Mouse (Mus musculus): ENCODE data around the gene Pik3c2g. TPM values are rescaled to one million over a fixed set of nuclear protein-coding genes. Genes with fewer than 3 reads are reported as not detected.

The Pik3c2g gene
- 0.74 and 1.1 TPM in 2 replicates for polyA plus RNA-seq (2016; fragmentation: Nextera tagmentation; extraction: Ambion mirVana)

DNA sequence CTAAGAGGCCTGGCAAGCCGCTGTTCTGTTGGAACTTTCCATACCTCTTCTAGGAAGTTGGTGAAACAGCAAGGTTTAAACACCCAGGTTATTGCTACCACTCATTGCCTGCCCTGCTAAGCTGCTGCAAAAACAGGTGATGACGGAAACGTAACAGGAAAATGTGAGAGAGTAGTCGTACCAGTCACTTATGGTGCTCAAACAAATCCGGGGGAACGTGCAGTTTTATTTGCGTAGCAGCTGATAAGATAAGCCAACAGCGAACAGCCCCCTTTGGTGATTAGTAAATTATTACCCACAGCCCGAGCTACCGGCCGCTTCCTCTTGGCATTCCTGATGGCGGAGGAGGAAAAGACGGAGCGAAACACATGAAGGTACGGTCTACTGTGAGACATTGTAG lies at the start of gene Pik3c2g:
TSS of gene Pik3c2g (plus strand) at position 330 of the 400 bp plus-strand sequence.
- Histone ChIP-seq H3K4me1 (replicated peaks) (no peaks in the 10 kb centered on the region), H3K9ac (replicated peaks) (0 out of 2 replicates have a peak within 1 kb of the TSS, but pooled peaks have one; percentile 8), H3K4me2 (no peak within 1 kb of the TSS), H3K9me3 (0 out of 2 replicates have a peak, but pooled peaks cover 7% of the 10 kb centered on the region), H3K27me3 (peaks cover 13% of the 10 kb centered on the region), H3K27ac (no peak within 1 kb of the TSS), H3K36me3 (no peaks in the 10 kb centered on the region), H3K4me3 (replicated peaks) (no peak within 1 kb of the TSS)
- WGBS: 40% methylated on average over 15 of the region's 15 CpGs
- no peak for ATAC-seq (ENCODE audit: insufficient number of reproducible peaks, insufficient read depth, low FRiP score, low TSS enrichment, low read depth)

DNA sequence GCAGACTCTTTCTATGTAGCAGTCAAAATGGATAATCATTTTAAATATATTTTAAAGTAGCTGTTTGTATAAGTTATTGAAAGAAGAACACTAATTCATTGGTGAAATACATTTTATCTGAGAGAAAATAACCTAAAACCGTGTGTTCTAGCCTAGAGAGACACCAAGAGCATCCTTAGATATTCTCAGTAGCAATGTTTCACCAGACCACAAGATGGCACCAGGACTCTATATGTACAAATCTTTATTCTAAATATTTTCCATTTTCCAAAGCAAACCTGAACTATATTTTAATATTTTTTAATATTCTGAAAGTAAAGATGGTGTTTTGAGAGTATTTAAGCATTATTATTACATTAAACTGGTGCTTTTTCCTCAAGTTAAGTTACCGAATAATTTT lies 48.6 kb upstream of the Pik3c2g start:
- Histone ChIP-seq H3K9me3 (no peaks in the 10 kb centered on the region), H3K4me3 (replicated peaks) (no peak overlapping the region), H3K27me3 (no peaks in the 10 kb centered on the region), H3K36me3 (no peaks in the 10 kb centered on the region), H3K9ac (replicated peaks) (no peak overlapping the region), H3K4me1 (replicated peaks) (no peaks in the 10 kb centered on the region), H3K4me2 (no peak overlapping the region), H3K27ac (no peak overlapping the region)
- WGBS: 56% methylated on average over 2 of the region's 2 CpGs
- ATAC-seq (ENCODE audit: insufficient number of reproducible peaks, insufficient read depth, low FRiP score, low TSS enrichment, low read depth): no peak

DNA sequence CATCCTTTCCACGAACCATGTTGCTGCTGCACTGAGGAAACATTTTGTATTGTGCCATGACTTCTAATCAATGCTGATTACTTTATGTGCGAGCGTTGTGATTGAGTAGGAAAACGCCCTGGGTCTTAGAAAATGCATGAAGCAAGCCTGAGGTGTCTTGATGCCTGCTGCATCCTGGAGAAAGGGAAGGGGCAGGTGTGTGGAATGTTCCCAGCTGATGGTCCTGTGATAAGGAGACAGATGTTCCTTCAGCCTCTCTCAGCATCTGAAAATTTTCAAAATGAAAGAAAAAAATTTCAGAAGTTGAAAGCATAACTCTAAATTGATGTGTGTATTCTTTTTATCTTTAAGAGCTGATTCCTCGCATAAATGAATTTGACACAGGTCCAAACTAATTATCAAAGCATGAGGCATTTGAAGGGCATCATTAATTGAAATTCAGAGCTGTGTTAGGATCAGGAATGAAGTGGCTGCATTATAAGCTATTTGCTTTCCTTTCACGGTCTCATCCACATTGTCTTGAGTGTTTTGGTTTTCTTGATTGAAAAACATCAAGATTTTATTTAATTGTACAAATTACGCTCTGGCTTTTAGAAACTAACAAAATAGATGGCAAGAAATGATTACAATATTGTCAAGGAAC lies 31.4 kb upstream of the Pik3c2g start:
- no peaks in the 10 kb centered on the region for H3K9me3 ChIP-seq
- no peak overlapping the region for H3K4me3 ChIP-seq (replicated peaks)
- H3K27me3 ChIP-seq: no peaks in the 10 kb centered on the region
- 85% methylated on average over 7 of the region's 7 CpGs for WGBS
- H3K4me1 ChIP-seq (replicated peaks): no peaks in the 10 kb centered on the region
- no peak overlapping the region for H3K27ac ChIP-seq
- no peak overlapping the region for H3K4me2 ChIP-seq
- H3K36me3 ChIP-seq: no peaks in the 10 kb centered on the region
- no peak for ATAC-seq (ENCODE audit: insufficient number of reproducible peaks, insufficient read depth, low FRiP score, low TSS enrichment, low read depth)
- H3K9ac ChIP-seq (replicated peaks): no peak overlapping the region

DNA sequence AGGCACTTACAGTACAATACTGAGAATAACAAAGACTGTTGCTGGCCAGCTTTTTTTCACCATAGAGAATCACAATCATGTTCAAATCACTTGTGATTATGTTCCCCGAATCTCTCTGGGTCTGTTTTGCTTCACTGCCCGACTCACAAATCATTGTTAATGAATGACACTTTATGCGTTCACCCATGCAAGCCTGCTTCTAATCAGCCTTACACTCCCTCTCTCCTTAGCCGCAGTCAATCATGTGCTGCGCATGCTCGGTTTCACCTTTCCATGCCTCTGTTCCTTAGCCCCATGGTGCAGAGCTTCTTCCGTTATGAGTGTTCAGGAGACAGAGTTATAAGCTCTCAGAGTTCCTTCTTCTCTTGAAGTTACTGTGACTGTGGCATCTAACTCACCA lies 17.8 kb upstream of the Pik3c2g start:
- H3K9me3 ChIP-seq: no peaks in the 10 kb centered on the region
- H3K9ac ChIP-seq (replicated peaks): no peak overlapping the region
- no peaks in the 10 kb centered on the region for H3K36me3 ChIP-seq
- no peak overlapping the region for H3K27ac ChIP-seq
- WGBS: 14% methylated on average over 7 of the region's 7 CpGs
- H3K4me3 ChIP-seq (replicated peaks): no peak overlapping the region
- no peak overlapping the region for H3K4me2 ChIP-seq
- no peaks in the 10 kb centered on the region for H3K27me3 ChIP-seq
- ATAC-seq (ENCODE audit: insufficient number of reproducible peaks, insufficient read depth, low FRiP score, low TSS enrichment, low read depth): no peak
- H3K4me1 ChIP-seq (replicated peaks): peaks cover 4% of the 10 kb centered on the region; the same call in 1 of the 2 replicates

DNA sequence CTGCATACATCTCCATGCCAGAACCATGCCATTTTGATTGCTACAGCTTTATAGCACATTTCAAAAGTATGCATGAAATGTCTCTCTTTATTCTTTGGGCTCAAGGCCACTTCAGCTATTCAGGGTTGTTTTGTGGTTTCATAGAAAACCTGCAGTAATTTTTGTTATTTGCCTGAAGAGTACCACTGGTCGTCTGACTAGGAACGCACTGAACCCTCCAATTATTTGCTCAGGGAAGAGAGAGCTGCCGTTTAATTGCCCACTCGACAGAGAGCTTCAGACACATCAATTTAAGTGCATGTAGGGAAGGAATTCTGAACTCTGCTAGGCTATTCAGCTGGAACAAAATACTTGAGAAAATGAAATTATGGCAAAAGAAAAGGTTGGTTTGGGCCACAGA lies 11.2 kb upstream of the Pik3c2g start:
- Histone ChIP-seq H3K36me3 (no peaks in the 10 kb centered on the region), H3K9me3 (no peaks in the 10 kb centered on the region), H3K4me3 (replicated peaks) (no peak overlapping the region), H3K4me2 (no peak overlapping the region), H3K27ac (no peak overlapping the region), H3K9ac (replicated peaks) (no peak overlapping the region), H3K27me3 (no peaks in the 10 kb centered on the region), H3K4me1 (replicated peaks) (no peaks in the 10 kb centered on the region)
- no peak for ATAC-seq (ENCODE audit: insufficient number of reproducible peaks, insufficient read depth, low FRiP score, low TSS enrichment, low read depth)
- WGBS: 44% methylated on average over 4 of the region's 4 CpGs

DNA sequence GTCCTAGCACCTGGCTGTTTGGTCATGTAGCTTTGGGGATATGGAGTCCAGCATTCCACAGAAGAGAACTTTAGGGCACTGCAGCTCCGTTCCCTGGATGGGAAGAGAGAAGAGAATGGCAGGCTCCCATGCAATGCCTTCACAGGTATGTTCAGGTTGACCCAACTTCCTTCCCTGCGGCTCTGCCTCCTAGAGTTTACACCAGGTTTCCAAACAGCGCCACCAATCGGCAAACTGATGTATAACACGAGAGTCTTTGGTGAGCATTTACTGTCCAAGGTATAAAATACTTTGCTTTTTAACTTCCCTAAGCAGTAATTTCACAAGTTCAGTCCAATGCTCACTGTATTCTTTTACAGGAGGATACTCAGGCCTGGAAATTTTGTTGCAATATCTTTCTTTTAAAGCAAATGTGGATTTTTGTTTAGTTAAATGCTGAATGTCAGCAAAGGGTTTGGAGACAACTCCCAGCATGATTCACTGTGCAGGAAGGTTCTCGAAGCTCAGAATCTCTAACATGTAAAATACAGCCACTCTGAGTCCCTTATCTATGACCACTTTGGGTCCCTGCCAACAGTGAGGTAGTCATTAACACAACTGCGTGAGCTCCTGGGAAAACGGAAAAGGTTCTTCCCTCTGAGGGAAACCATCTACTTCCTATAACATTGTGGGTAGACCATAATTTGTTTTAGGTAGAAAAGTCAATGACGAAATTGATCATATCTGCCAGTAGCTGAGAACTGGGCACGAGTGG lies 10.6 kb upstream of the Pik3c2g start:
- Histone ChIP-seq H3K4me1 (replicated peaks) (no peaks in the 10 kb centered on the region), H3K4me2 (no peak overlapping the region), H3K27ac (no peak overlapping the region), H3K9me3 (no peaks in the 10 kb centered on the region), H3K36me3 (no peaks in the 10 kb centered on the region), H3K27me3 (no peaks in the 10 kb centered on the region), H3K9ac (replicated peaks) (no peak overlapping the region), H3K4me3 (replicated peaks) (no peak overlapping the region)
- 69% methylated on average over 10 of the region's 10 CpGs for WGBS
- no peak for ATAC-seq (ENCODE audit: insufficient number of reproducible peaks, insufficient read depth, low FRiP score, low TSS enrichment, low read depth)

DNA sequence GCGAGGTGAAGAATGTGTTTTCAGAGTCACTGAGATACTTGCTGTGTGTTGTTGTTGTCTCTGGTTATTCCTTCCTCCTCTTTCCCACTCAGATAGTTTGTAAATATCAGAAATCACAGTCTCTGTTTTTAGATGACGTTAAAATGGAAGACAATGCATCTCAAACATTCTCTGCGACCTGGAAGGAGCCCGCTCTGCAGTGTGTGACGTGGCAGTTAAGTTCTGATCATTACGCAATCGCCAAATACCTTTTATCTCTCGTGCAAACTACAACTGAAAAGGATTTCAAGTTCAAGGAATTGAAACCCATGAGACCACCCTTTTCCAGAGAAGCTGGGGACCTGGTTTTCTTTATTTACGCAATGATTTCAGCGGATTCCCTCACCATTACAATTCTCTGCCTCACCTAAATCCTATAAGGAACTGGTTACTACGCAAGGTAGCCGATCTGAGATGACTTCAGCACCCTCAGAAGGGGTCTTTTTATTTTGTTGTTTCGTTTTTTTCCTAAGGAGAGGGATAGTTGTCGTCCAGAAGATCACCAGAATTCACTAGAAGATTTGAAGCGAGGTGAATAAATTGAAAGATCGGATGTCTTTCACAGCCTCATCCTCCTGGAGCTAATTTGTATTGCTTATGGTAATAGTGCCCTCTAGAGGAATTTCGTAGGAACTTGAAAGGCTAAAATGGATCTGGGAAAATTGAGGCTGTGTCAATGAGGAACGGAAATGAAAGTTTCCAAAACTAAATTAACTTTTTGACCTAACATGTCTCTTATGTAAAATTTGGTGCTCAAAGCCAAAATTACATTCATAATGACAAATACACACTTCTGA lies 9.8 kb upstream of the Pik3c2g start:
- no peaks in the 10 kb centered on the region for H3K36me3 ChIP-seq
- H3K9me3 ChIP-seq: no peaks in the 10 kb centered on the region
- WGBS: 58% methylated on average over 18 of the region's 18 CpGs
- H3K4me1 ChIP-seq (replicated peaks): no peaks in the 10 kb centered on the region
- H3K4me3 ChIP-seq (replicated peaks): no peak overlapping the region
- no peaks in the 10 kb centered on the region for H3K27me3 ChIP-seq
- H3K4me2 ChIP-seq: no peak overlapping the region
- H3K9ac ChIP-seq (replicated peaks): no peak overlapping the region
- H3K27ac ChIP-seq: no peak overlapping the region
- no peak for ATAC-seq (ENCODE audit: insufficient number of reproducible peaks, insufficient read depth, low FRiP score, low TSS enrichment, low read depth)

DNA sequence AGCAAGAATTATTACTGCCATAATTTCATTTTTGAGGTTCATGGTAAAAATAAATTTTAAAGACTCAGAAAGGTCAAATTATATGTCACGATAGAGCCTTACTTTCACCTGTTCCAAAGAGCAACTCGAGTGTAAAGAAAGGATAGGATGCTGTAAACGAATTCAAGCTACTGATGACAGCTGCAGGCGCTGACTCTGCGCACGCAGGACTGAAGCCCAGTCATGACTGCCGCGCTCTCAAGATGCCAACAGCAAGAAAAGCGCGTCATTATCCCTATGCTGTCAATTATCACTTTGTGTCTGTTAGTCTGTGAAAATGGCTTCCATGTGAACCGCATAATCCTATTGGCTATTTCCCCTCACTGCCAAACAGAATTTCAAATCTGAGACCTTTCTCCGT lies 457 bp downstream of the Pik3c2g start:
- Histone ChIP-seq H3K4me2 (no peak overlapping the region), H3K9me3 (0 out of 2 replicates have a peak, but pooled peaks cover 7% of the 10 kb centered on the region), H3K4me3 (replicated peaks) (no peak overlapping the region), H3K36me3 (no peaks in the 10 kb centered on the region), H3K27ac (no peak overlapping the region), H3K27me3 (peaks cover 13% of the 10 kb centered on the region), H3K9ac (replicated peaks) (no peak overlapping the region), H3K4me1 (replicated peaks) (no peaks in the 10 kb centered on the region)
- WGBS: 82% methylated on average over 12 of the region's 12 CpGs
- no peak for ATAC-seq (ENCODE audit: insufficient number of reproducible peaks, insufficient read depth, low FRiP score, low TSS enrichment, low read depth)

DNA sequence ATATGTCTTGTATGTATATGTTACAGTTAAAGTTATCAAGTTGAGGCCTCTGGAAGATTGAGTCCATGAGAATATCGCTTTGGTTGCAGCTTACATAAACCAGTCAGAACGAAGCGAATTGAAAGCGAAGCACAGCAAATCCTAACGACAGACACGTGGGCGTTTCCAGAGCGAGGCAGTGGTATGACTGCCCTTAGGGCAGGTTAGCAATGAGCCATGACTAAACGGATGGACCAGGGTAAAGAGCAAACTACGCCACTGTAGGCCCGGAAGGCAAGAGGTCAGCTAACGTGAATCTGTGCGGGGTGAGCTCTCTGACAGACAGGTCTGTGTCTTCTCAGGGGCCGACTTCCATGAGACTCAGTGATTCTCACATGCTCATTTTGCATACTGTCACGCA lies 1.4 kb downstream of the Pik3c2g start:
- H3K27ac ChIP-seq: no peak overlapping the region
- H3K4me3 ChIP-seq (replicated peaks): no peak overlapping the region
- H3K9ac ChIP-seq (replicated peaks): no peak overlapping the region
- no peak overlapping the region for H3K4me2 ChIP-seq
- no peaks in the 10 kb centered on the region for H3K4me1 ChIP-seq (replicated peaks)
- H3K36me3 ChIP-seq: no peaks in the 10 kb centered on the region
- 0 out of 2 replicates have a peak, but pooled peaks cover 7% of the 10 kb centered on the region for H3K9me3 ChIP-seq
- H3K27me3 ChIP-seq: peaks cover 13% of the 10 kb centered on the region
- WGBS: 45% methylated on average over 15 of the region's 15 CpGs
- ATAC-seq (ENCODE audit: insufficient number of reproducible peaks, insufficient read depth, low FRiP score, low TSS enrichment, low read depth): no peak

DNA sequence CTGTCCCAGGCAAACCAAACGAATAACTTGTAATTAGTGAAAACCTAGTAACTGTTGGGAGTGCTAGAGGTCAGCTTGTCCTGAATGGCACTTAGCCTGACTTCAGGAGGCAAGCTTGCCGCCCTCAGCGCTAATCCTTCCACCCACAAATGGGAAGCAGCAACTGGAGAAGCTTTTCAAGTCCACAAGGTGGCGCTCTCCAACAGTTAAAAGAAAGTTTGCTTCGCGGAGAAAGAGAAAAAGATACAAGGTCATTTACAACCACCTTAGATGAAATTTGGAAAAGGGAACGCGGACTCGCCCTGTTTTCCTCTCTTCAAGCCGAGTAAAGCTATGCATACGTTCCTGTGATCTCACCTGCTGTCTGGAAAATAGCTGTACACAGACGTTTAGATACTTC lies 2.3 kb downstream of the Pik3c2g start:
- no peak overlapping the region for H3K27ac ChIP-seq
- H3K4me3 ChIP-seq (replicated peaks): no peak overlapping the region
- H3K9me3 ChIP-seq: no peaks in the 10 kb centered on the region
- peak overlapping the region; percentile 22 for H3K4me2 ChIP-seq
- no peak overlapping the region for H3K9ac ChIP-seq (replicated peaks)
- no peak for ATAC-seq (ENCODE audit: insufficient number of reproducible peaks, insufficient read depth, low FRiP score, low TSS enrichment, low read depth)
- WGBS: 14% methylated on average over 12 of the region's 12 CpGs
- no peaks in the 10 kb centered on the region for H3K36me3 ChIP-seq
- H3K4me1 ChIP-seq (replicated peaks): no peaks in the 10 kb centered on the region
- H3K27me3 ChIP-seq: peaks cover 13% of the 10 kb centered on the region

DNA sequence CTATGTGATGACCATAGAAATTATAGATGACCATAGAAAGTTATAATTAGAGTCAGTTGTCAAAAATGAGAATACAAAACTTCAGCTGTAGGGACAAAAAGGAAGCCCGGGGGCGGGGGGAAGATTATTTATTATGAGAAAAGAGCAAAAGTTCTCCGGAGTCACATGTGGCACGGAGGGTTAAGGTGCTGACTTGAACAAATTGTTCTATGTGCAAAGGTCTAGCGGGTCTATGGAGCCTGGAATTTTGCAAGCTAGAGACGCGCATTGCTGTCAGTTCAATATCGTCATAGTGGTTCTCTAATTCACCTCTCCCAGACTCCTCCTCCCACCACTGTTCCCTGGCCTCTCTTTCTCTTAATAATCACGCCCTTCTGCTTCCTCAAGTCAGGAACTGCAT lies 2.8 kb downstream of the Pik3c2g start:
- Histone ChIP-seq H3K4me3 (replicated peaks) (no peak overlapping the region), H3K27ac (no peak overlapping the region), H3K9ac (replicated peaks) (no peak overlapping the region), H3K4me1 (replicated peaks) (no peaks in the 10 kb centered on the region), H3K36me3 (no peaks in the 10 kb centered on the region), H3K27me3 (peaks cover 13% of the 10 kb centered on the region), H3K9me3 (no peaks in the 10 kb centered on the region), H3K4me2 (no peak overlapping the region)
- no peak for ATAC-seq (ENCODE audit: insufficient number of reproducible peaks, insufficient read depth, low FRiP score, low TSS enrichment, low read depth)
- WGBS: 77% methylated on average over 9 of the region's 9 CpGs

Measured in limb, embryonic 12.5 days (tissue).